ENCODE assay signal across 9 mouse cellular contexts in genomic region chr2:58699931-58700330, GRCm38 (mm10).
DNase-seq lines count a peak whose midpoint lies in the region; ATAC-seq and TF ChIP-seq lines count a peak whose summit lies in the region.
"Had no signal": no experiment of that assay in that cellular context is flagged by ENCODE, and none has a peak within 500 bp of the region (broad histone marks: within the 10 kb centered on the region; RNA-seq: fewer than 3 reads in every experiment).

No protein-coding gene starts in this region.

- DNase-seq in heart, adult 11 months: peak; percentile 94
- peak; percentile 43 to 80 for DNase-seq in cerebellum, postnatal 4 days (ENCODE audit: low spot score in 2 of 2)
- peak; percentile 80 for DNase-seq in gastrocnemius, adult 2 months
- DNase-seq in hindlimb bud, embryonic 11.5 days (ENCODE audit: extremely low spot score, low read depth, low spot score): peak; percentile 57
- DNase-seq in layer of hippocampus, postnatal 36 days: peak; percentile 50 to 65
- DNase-seq in right cerebral cortex, postnatal 4 days: peak; percentile 72

- peak; percentile 85 for TF ChIP-seq CTCF in gastrocnemius, adult 2 months (IDR thresholded peaks at IDR 0.05)

- intact Hi-C loops in gastrocnemius, adult 2 months (cut with DNase I): loop anchor here (5.0 to 10.0 kb wide), 2 partner anchors 585 to 737 kb away; no protein-coding TSS in a partner anchor

- no peak for ATAC-seq in heart, embryonic 12.5 days (ENCODE audit: insufficient number of reproducible peaks, low FRiP score)
- ATAC-seq in megakaryocyte progenitor cell, adult 5-6 weeks (replicated peaks; ENCODE audit: poor library complexity): peak; percentile 68

- no peak overlapping the region for H3K9ac ChIP-seq in heart, embryonic 12.5 days
- H3K9ac ChIP-seq: midbrain, embryonic 12.5 days had no signal

- H3K27ac ChIP-seq in heart, embryonic 12.5 days (ENCODE audit: poor library complexity, severe bottlenecking): no peak overlapping the region
- no peak overlapping the region for H3K27ac ChIP-seq in gastrocnemius, adult 2 months
- H3K27ac ChIP-seq: midbrain, embryonic 12.5 days had no signal

- peaks cover 28% of the 10 kb centered on the region for H3K4me1 ChIP-seq in heart, embryonic 12.5 days (replicated peaks)
- H3K4me1 ChIP-seq: midbrain, embryonic 12.5 days had no signal

- no peaks in the 10 kb centered on the region for H3K9me3 ChIP-seq in heart, embryonic 12.5 days (replicated peaks)
- H3K9me3 ChIP-seq: midbrain, embryonic 12.5 days had no signal

- H3K27me3 ChIP-seq in heart, embryonic 12.5 days (replicated peaks): no peaks in the 10 kb centered on the region
- H3K27me3 ChIP-seq: midbrain, embryonic 12.5 days had no signal

- no peaks in the 10 kb centered on the region for H3K36me3 ChIP-seq in heart, embryonic 12.5 days
- H3K36me3 ChIP-seq: midbrain, embryonic 12.5 days had no signal

- no peak overlapping the region for H3K4me2 ChIP-seq in heart, embryonic 12.5 days
- H3K4me2 ChIP-seq: midbrain, embryonic 12.5 days had no signal

- no peak overlapping the region for H3K4me3 ChIP-seq in heart, embryonic 12.5 days
- H3K4me3 ChIP-seq in gastrocnemius, adult 2 months: no peak overlapping the region
- H3K4me3 ChIP-seq: midbrain, embryonic 12.5 days had no signal

- 26% methylated on average over 5 of the region's 5 CpGs for WGBS in heart, embryonic 12.5 days
